Mouse (Mus musculus) liver, embryonic 14.5 days (tissue): Measurements from ENCODE around the gene Rerg. TPM values are rescaled to one million over a fixed set of nuclear protein-coding genes. Genes with fewer than 3 reads are reported as not detected.
"Not testable (repeated sequence)": the region's sequence is repeated elsewhere in the genome, so short reads cannot be mapped to it uniquely, and the experiment has no call there.

ENCODE experiments used
- ATAC-seq: fragments of 200-750 bp; cut with Nextera tagmentation; 2 replicates; pipeline ENCODE4 v1.8.0; 2017; ENCODE audit warnings: moderate number of reproducible peaks, mild to moderate bottlenecking, moderate library complexity; ENCODE audit not compliant: insufficient read depth
- DNase-seq, 3 experiments: peaks; one replicate each; pipeline ENCODE4 v3.0.0-alpha.2; 2012 to 2013; ENCODE audit warnings: low read depth in 3 of 3, low spot score in 3 of 3
- H3K27ac ChIP-seq: fragments of 300-500 bp; sonication (generic); 2 replicates; pipeline ENCODE4 v1.5.1; 2014; ENCODE audit warnings: moderate library complexity, mild to moderate bottlenecking, control low read depth, inconsistent platforms
- H3K27me3 ChIP-seq: fragments of 300-500 bp; sonication (generic); 2 replicates; pipeline ENCODE4 v1.6.1; 2014; ENCODE audit warnings: mild to moderate bottlenecking, low read length, moderate library complexity; ENCODE audit not compliant: control insufficient read depth, insufficient read depth
- H3K36me3 ChIP-seq: fragments of 300-500 bp; sonication (generic); replicated peaks from 2 replicates; pipeline ENCODE4 v1.6.1; 2014; ENCODE audit warnings: low read depth; ENCODE audit not compliant: control insufficient read depth, insufficient read depth
- H3K4me1 ChIP-seq, 2 experiments: fragments of 200-500 bp in 1 of 2; fragments of 300-500 bp in 1 of 2; sonication (generic) in 1 of 2; replicated peaks; 2 replicates each; pipeline ENCODE4 v1.6.1; 2012 to 2014; ENCODE audit warnings: antibody characterized with exemption in 1 of 2, inconsistent platforms in 1 of 2, low read length in 1 of 2; ENCODE audit not compliant: control insufficient read depth in 2 of 2, insufficient read depth in 2 of 2
- H3K4me2 ChIP-seq: fragments of 300-500 bp; sonication (generic); 2 replicates; pipeline ENCODE4 v1.6.1; 2014; ENCODE audit warnings: low read depth, mild to moderate bottlenecking, control low read depth, moderate library complexity
- H3K4me3 ChIP-seq, 2 experiments: fragments of 200-500 bp in 1 of 2; fragments of 300-500 bp in 1 of 2; sonication (generic) in 1 of 2; 2 replicates each; pipeline ENCODE4 v1.5.1; 2012 to 2014; ENCODE audit warnings: low read depth in 2 of 2, low read length in 2 of 2, mild to moderate bottlenecking in 2 of 2, control low read depth in 1 of 2, inconsistent platforms in 1 of 2, moderate library complexity in 1 of 2; ENCODE audit not compliant: insufficient read depth in 1 of 2
- H3K9ac ChIP-seq: fragments of 300-500 bp; sonication (generic); replicated peaks from 2 replicates; pipeline ENCODE4 v1.6.1; 2014; ENCODE audit warnings: mild to moderate bottlenecking, control low read depth, moderate library complexity
- H3K9me3 ChIP-seq: fragments of 300-500 bp; sonication (generic); 2 replicates; pipeline ENCODE4 v1.6.1; 2016; ENCODE audit warnings: low read length, mixed read lengths; ENCODE audit not compliant: control insufficient read depth
- CTCF ChIP-seq: IDR thresholded peaks from 2 replicates; pipeline ENCODE4 v1.5.1; 2016; ENCODE audit warnings: antibody characterized with exemption, low read depth, control low read depth
- EP300 ChIP-seq: IDR thresholded peaks from 2 replicates; pipeline ENCODE4 v1.6.1; 2016; ENCODE audit warnings: antibody characterized with exemption, low read depth
- WGBS: fragments of 180-500 bp; shearing (Covaris S2); extraction: QIAGEN DNeasy Blood & Tissue Kit; methylation state at CpG from one replicate; pipeline ENCODE4 v1.1.7; 2014; ENCODE audit not compliant: insufficient replicate concordance; 5-methylcytosine and 5-hydroxymethylcytosine counted together
- polyA plus RNA-seq, 2 experiments: library from polyadenylated mRNA; depleted of rRNA in 1 of 2; stranded (reverse) in 1 of 2; unstranded in 1 of 2; fragments of >200 nt; fragmentation: Nextera tagmentation in 1 of 2; extraction: Ambion mirVana in 1 of 2; gene quantifications; 2 replicates each; pipeline versions ENCODE4 v1.2.1 to v1.2.3; 2012 to 2014

The Rerg gene
- polyA plus RNA-seq, 2 experiments: 1.2 to 1.9 TPM

- 77% methylated on average over 9 of the region's 9 CpGs for WGBS
- Histone ChIP-seq H3K9me3 (no peaks in the 10 kb centered on the region), H3K4me3 (no peak overlapping the region), H3K4me2 (no peak overlapping the region), H3K27ac (no peak overlapping the region), H3K36me3 (no peaks in the 10 kb centered on the region), H3K27me3 (no peaks in the 10 kb centered on the region), H3K9ac (no peak overlapping the region), H3K4me1 (no peaks in the 10 kb centered on the region)
- ATAC-seq (no peak), DNase-seq (no peak)
- TF ChIP-seq CTCF: no peak
- TF ChIP-seq EP300: no peak
These were observed 117.3 kb downstream of the Rerg start for GRCm38 (mm10) chr6:137053006-137053405.

- Histone ChIP-seq H3K36me3 (no peaks in the 10 kb centered on the region), H3K27me3 (no peaks in the 10 kb centered on the region), H3K27ac (no peak overlapping the region), H3K4me3 (no peak overlapping the region), H3K9me3 (no peaks in the 10 kb centered on the region), H3K4me2 (no peak overlapping the region), H3K9ac (no peak overlapping the region), H3K4me1 (no peaks in the 10 kb centered on the region)
- DNase-seq (no peak), ATAC-seq (no peak)
- WGBS: 68% methylated on average over 11 of the region's 11 CpGs
- TF ChIP-seq CTCF: no peak
- no peak for TF ChIP-seq EP300
These were observed 123.3 kb downstream of the Rerg start for GRCm38 (mm10) chr6:137047036-137047435.

DNA sequence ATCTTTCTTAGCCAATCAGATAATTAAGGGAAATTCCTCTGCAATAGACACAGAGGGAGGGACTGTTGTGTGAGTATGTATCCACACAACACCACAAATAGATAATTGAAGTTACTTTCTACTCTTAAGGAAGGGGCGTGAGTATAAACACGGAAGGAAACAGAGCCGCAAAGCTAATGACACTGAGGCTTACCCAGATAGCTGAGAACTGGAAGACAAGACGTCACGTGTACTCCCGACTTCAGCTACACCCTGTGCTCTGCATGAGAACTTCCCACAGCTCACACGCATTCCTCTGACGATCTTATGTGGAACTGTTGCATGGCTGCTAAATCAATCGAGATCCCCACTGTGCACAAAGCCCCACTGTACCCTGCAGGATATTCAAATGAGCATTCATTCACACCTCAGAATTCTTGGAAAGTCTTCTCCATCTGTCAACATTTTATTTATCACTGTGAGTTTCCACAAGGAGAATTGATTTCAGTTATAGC is 125.2 kb downstream of the Rerg start:
- no peak overlapping the region for H3K9ac ChIP-seq
- H3K4me3 ChIP-seq: no peak overlapping the region

GRCm38 (mm10) chr6:137035611-137036395 is 134.5 kb downstream of the Rerg start:
- not testable (repeated sequence) for H3K9ac ChIP-seq, H3K4me3 ChIP-seq, H3K4me1 ChIP-seq, ATAC-seq, H3K27ac ChIP-seq, H3K4me2 ChIP-seq, DNase-seq, H3K27me3 ChIP-seq, H3K9me3 ChIP-seq, H3K36me3 ChIP-seq
- WGBS: 65% methylated on average over 8 of the region's 8 CpGs

More for the DNA sequence above, 125.2 kb downstream of the Rerg start:
- Histone ChIP-seq H3K27ac (no peak overlapping the region), H3K4me2 (no peak overlapping the region), H3K36me3 (no peaks in the 10 kb centered on the region), H3K4me1 (no peaks in the 10 kb centered on the region), H3K27me3 (no peaks in the 10 kb centered on the region), H3K9me3 (no peaks in the 10 kb centered on the region)
- ATAC-seq (no peak), DNase-seq (no peak)
- 62% methylated on average over 9 of the region's 9 CpGs for WGBS
- TF ChIP-seq EP300 (no peak), CTCF (no peak)

- H3K27ac ChIP-seq: no peak overlapping the region
- 70% methylated on average over 6 of the region's 6 CpGs for WGBS
These were observed 139.6 kb downstream of the Rerg start for GRCm38 (mm10) chr6:137030611-137031097.

More at GRCm38 (mm10) chr6:137030611-137031097, 139.6 kb downstream of the Rerg start:
- H3K4me1 ChIP-seq: no peaks in the 10 kb centered on the region
- no peaks in the 10 kb centered on the region for H3K27me3 ChIP-seq
- no peak for TF ChIP-seq CTCF
- TF ChIP-seq EP300: no peak
- DNase-seq (no peak), ATAC-seq (no peak)
- H3K4me2 ChIP-seq: no peak overlapping the region
- no peaks in the 10 kb centered on the region for H3K9me3 ChIP-seq
- H3K4me3 ChIP-seq: no peak overlapping the region
- no peak overlapping the region for H3K9ac ChIP-seq
- H3K36me3 ChIP-seq: no peaks in the 10 kb centered on the region
